Mouse (Mus musculus): ENCODE data around the gene Lrp10.

The Lrp10 gene

GRCm38 (mm10) chr14:54463959-54464292 is at the start of gene Lrp10:
Gene Lrp10, plus strand, starts transcription at chr14:54464137.
- peak; percentile 71 for DNase-seq (ENCODE audit: low read depth, low spot score)

- no peak for DNase-seq (ENCODE audit: low read depth, low spot score)
These were observed 48.5 kb upstream of the Lrp10 start for GRCm38 (mm10) chr14:54415241-54416020.

GRCm38 (mm10) chr14:54416229-54416775 is 47.6 kb upstream of the Lrp10 start:
- no peak for DNase-seq (ENCODE audit: low read depth, low spot score)

GRCm38 (mm10) chr14:54416830-54417229 is 47.1 kb upstream of the Lrp10 start:
- DNase-seq (ENCODE audit: low read depth, low spot score): no peak

- no peak for DNase-seq (ENCODE audit: low read depth, low spot score)
These were observed 46.3 kb upstream of the Lrp10 start, which contains the start of gene Slc7a7 for GRCm38 (mm10) chr14:54417623-54418081. Gene Slc7a7, minus strand, starts transcription at chr14:54417780.

- peak; percentile 68 for DNase-seq (ENCODE audit: low read depth, low spot score)
These were observed 42.9 kb upstream of the Lrp10 start for GRCm38 (mm10) chr14:54421014-54421413.

GRCm38 (mm10) chr14:54423406-54423805 is 40.5 kb upstream of the Lrp10 start:
- no peak for DNase-seq (ENCODE audit: low read depth, low spot score)

GRCm38 (mm10) chr14:54424634-54425033 is 39.3 kb upstream of the Lrp10 start:
- no peak for DNase-seq (ENCODE audit: low read depth, low spot score)

GRCm38 (mm10) chr14:54425540-54425939 is 38.4 kb upstream of the Lrp10 start:
- no peak for DNase-seq (ENCODE audit: low read depth, low spot score)

GRCm38 (mm10) chr14:54426003-54426688 is 37.8 kb upstream of the Lrp10 start:
- no peak for DNase-seq (ENCODE audit: low read depth, low spot score)

- DNase-seq (ENCODE audit: low read depth, low spot score): peak; percentile 95
These were observed 37.1 kb upstream of the Lrp10 start, which contains the start of gene Mrpl52 for GRCm38 (mm10) chr14:54426689-54427398. Gene Mrpl52, plus strand, starts transcription at chr14:54426909.

- DNase-seq (ENCODE audit: low read depth, low spot score): no peak
These were observed 36.2 kb upstream of the Lrp10 start for GRCm38 (mm10) chr14:54427696-54428095.

- no peak for DNase-seq (ENCODE audit: low read depth, low spot score)
These were observed 35.5 kb upstream of the Lrp10 start for GRCm38 (mm10) chr14:54428421-54428820.

- DNase-seq (ENCODE audit: low read depth, low spot score): no peak
These were observed 34.4 kb upstream of the Lrp10 start for GRCm38 (mm10) chr14:54429332-54430093.

GRCm38 (mm10) chr14:54430406-54431145 is 33.4 kb upstream of the Lrp10 start:
- no peak for DNase-seq (ENCODE audit: low read depth, low spot score)

GRCm38 (mm10) chr14:54431334-54432077 is 32.4 kb upstream of the Lrp10 start, which contains the start of gene Mmp14:
Gene Mmp14, plus strand, starts transcription at chr14:54431612.
- DNase-seq (ENCODE audit: low read depth, low spot score): peak; percentile 69

- no peak for DNase-seq (ENCODE audit: low read depth, low spot score)
These were observed 31.7 kb upstream of the Lrp10 start for GRCm38 (mm10) chr14:54432078-54432836.

- DNase-seq (ENCODE audit: low read depth, low spot score): no peak
These were observed 30.8 kb upstream of the Lrp10 start for GRCm38 (mm10) chr14:54432837-54433830.

All from forelimb bud, embryonic 11.5 days (tissue).